Mouse (Mus musculus) stomach, embryonic 14.5 days (tissue): ENCODE results near the gene Trpc5os. TPM values are rescaled to one million over a fixed set of nuclear protein-coding genes. Genes with fewer than 3 reads are reported as not detected.

ENCODE experiments used
- ATAC-seq: fragments of 200-750 bp; cut with Nextera tagmentation; 2 replicates; pipeline ENCODE4 v1.8.0; 2017; ENCODE audit warnings: low read depth, moderate TSS enrichment; ENCODE audit not compliant: insufficient number of reproducible peaks, insufficient read depth, low FRiP score
- H3K27ac ChIP-seq: fragments of 300-500 bp; sonication (generic); 2 replicates; pipeline ENCODE4 v1.5.1; 2014; ENCODE audit warnings: mild to moderate bottlenecking, low read length, moderate library complexity, mixed read lengths
- H3K27me3 ChIP-seq: fragments of 300-500 bp; sonication (generic); 2 replicates; pipeline ENCODE4 v1.6.1; 2014; ENCODE audit warnings: low read length, control low read depth, mixed read lengths; ENCODE audit not compliant: control insufficient read depth, insufficient read depth
- H3K36me3 ChIP-seq: fragments of 300-500 bp; sonication (generic); 2 replicates; pipeline ENCODE4 v1.6.1; 2014; ENCODE audit warnings: mild to moderate bottlenecking, control low read depth, low read length, moderate library complexity, mixed read lengths; ENCODE audit not compliant: control insufficient read depth, insufficient read depth
- H3K4me1 ChIP-seq: fragments of 300-500 bp; sonication (generic); 2 replicates; pipeline ENCODE4 v1.6.1; 2014; ENCODE audit warnings: low read length, control low read depth, mixed read lengths; ENCODE audit not compliant: control insufficient read depth, insufficient read depth
- H3K4me2 ChIP-seq: fragments of 300-500 bp; sonication (generic); replicated peaks from 2 replicates; pipeline ENCODE4 v1.6.1; 2014; ENCODE audit warnings: low read depth, low read length, control low read depth
- H3K4me3 ChIP-seq: fragments of 300-500 bp; sonication (generic); 2 replicates; pipeline ENCODE4 v1.5.1; 2014; ENCODE audit warnings: low read depth, low read length, control low read depth
- H3K9ac ChIP-seq: fragments of 300-500 bp; sonication (generic); replicated peaks from 2 replicates; pipeline ENCODE4 v1.6.1; 2014; ENCODE audit warnings: low read depth, mild to moderate bottlenecking, control low read depth, low read length, moderate library complexity, mixed read lengths
- H3K9me3 ChIP-seq: fragments of 300-500 bp; sonication (generic); 2 replicates; pipeline ENCODE4 v1.6.1; 2016; ENCODE audit warnings: low read depth, low read length, control low read depth; ENCODE audit not compliant: control insufficient read depth
- WGBS: fragments of 180-500 bp; shearing (Covaris S2); extraction: QIAGEN DNeasy Blood & Tissue Kit; methylation state at CpG from one replicate; pipeline ENCODE4 v1.1.7; 2014; 5-methylcytosine and 5-hydroxymethylcytosine counted together
- polyA plus RNA-seq: library from polyadenylated mRNA; unstranded; fragments of >200 nt; fragmentation: Nextera tagmentation; extraction: Ambion mirVana; gene quantifications from 2 replicates; pipeline ENCODE4 v1.2.1, GENCODE M21; 2014

Gene Trpc5os
- 0.10 and 0.16 TPM in 2 replicates for polyA plus RNA-seq

GRCm38 (mm10) chrX:144456281-144456680 is at the start of gene Trpc5os:
Trpc5os (plus strand) TSS chrX:144456581.
- no peak within 1 kb of the TSS for H3K4me3 ChIP-seq
- 68% methylated on average over 5 of the region's 5 CpGs for WGBS

GRCm38 (mm10) chrX:144408036-144408435 is 48.3 kb upstream of the Trpc5os start:
- H3K4me1 ChIP-seq = no peaks in the 10 kb centered on the region
- no peak for ATAC-seq
- no peaks in the 10 kb centered on the region for H3K9me3 ChIP-seq
- H3K4me2 ChIP-seq = no peak overlapping the region
- no peak overlapping the region for H3K27ac ChIP-seq
- no peak overlapping the region for H3K9ac ChIP-seq
- no peaks in the 10 kb centered on the region for H3K27me3 ChIP-seq
- H3K4me3 ChIP-seq = no peak overlapping the region
- WGBS = 53% methylated on average over 5 of the region's 5 CpGs
- H3K36me3 ChIP-seq = no peaks in the 10 kb centered on the region

More at GRCm38 (mm10) chrX:144456281-144456680, at the start of gene Trpc5os:
- H3K36me3 ChIP-seq = no peaks in the 10 kb centered on the region
- no peaks in the 10 kb centered on the region for H3K27me3 ChIP-seq
- H3K9ac ChIP-seq = no peak within 1 kb of the TSS
- ATAC-seq = no peak
- no peaks in the 10 kb centered on the region for H3K4me1 ChIP-seq
- no peak within 1 kb of the TSS for H3K27ac ChIP-seq
- H3K9me3 ChIP-seq = no peaks in the 10 kb centered on the region
- H3K4me2 ChIP-seq = no peak within 1 kb of the TSS

GRCm38 (mm10) chrX:144420259-144420658 is 36.1 kb upstream of the Trpc5os start:
- Histone ChIP-seq H3K4me1 (no peaks in the 10 kb centered on the region), H3K4me2 (no peak overlapping the region), H3K9ac (no peak overlapping the region), H3K36me3 (no peaks in the 10 kb centered on the region), H3K27me3 (no peaks in the 10 kb centered on the region), H3K9me3 (no peaks in the 10 kb centered on the region), H3K4me3 (no peak overlapping the region), H3K27ac (no peak overlapping the region)
- WGBS = 64% methylated on average over 1 of the region's 1 CpGs
- no peak for ATAC-seq

DNA sequence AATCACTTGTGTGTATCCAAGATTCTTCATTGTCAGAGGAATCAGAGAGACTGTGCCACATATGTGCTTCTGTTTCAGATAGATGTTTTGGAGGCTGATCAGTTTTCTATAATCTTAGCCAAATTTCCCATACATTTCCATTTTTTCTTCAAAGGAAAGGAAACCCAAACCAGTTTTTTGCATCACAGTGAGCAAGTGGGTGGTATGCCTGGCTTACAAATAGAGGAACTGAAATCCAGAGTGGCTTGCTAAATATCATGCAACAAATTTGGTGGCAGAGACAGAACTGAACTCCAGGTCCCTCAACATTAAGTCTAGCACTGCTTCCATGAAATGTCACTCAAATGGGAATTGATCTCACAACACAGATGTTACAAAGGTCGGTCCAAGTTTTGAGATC is 35.3 kb upstream of the Trpc5os start:
- no peaks in the 10 kb centered on the region for H3K36me3 ChIP-seq

GRCm38 (mm10) chrX:144423848-144424247 is 32.5 kb upstream of the Trpc5os start:
- H3K27ac ChIP-seq = no peak overlapping the region
- WGBS = 73% methylated on average over 3 of the region's 3 CpGs

More for the DNA sequence above, 35.3 kb upstream of the Trpc5os start:
- no peak overlapping the region for H3K4me2 ChIP-seq
- ATAC-seq = no peak
- no peak overlapping the region for H3K4me3 ChIP-seq
- H3K4me1 ChIP-seq = no peaks in the 10 kb centered on the region
- no peaks in the 10 kb centered on the region for H3K27me3 ChIP-seq
- no peak overlapping the region for H3K27ac ChIP-seq
- H3K9ac ChIP-seq = no peak overlapping the region
- no peaks in the 10 kb centered on the region for H3K9me3 ChIP-seq
- WGBS = 88% methylated on average over 1 of the region's 1 CpGs

GRCm38 (mm10) chrX:144464416-144464815 is 8.0 kb downstream of the Trpc5os start:
- Histone ChIP-seq H3K27ac (no peak overlapping the region), H3K4me3 (no peak overlapping the region), H3K9ac (no peak overlapping the region), H3K36me3 (no peaks in the 10 kb centered on the region), H3K4me2 (no peak overlapping the region), H3K9me3 (no peaks in the 10 kb centered on the region), H3K4me1 (no peaks in the 10 kb centered on the region), H3K27me3 (no peaks in the 10 kb centered on the region)
- no peak for ATAC-seq
- 85% methylated on average over 2 of the region's 2 CpGs for WGBS

More at GRCm38 (mm10) chrX:144423848-144424247, 32.5 kb upstream of the Trpc5os start:
- ATAC-seq = no peak
- Histone ChIP-seq H3K36me3 (no peaks in the 10 kb centered on the region), H3K4me1 (no peaks in the 10 kb centered on the region), H3K9me3 (no peaks in the 10 kb centered on the region), H3K27me3 (no peaks in the 10 kb centered on the region), H3K4me2 (no peak overlapping the region), H3K4me3 (no peak overlapping the region), H3K9ac (no peak overlapping the region)

DNA sequence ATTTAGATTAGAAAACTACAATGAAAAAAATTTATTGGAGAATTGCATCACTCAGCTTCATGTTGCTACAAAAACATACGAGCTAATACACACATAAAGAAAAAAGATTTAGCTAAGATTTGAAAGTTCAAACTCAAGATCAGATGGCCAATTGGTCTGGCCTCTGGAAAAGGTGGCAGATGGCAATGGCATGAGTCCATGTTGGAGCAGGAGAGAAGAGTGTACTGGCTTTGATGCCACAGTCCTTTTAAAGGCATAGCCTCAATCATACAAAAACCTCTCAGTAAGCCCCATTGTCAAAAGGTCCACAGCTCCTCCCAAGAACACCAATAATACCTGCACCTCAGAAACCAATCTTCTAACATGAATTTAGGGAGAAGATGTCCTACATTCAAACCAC is 35.0 kb downstream of the Trpc5os start:
- no peak for ATAC-seq
- H3K36me3 ChIP-seq = no peaks in the 10 kb centered on the region
- H3K4me2 ChIP-seq = no peak overlapping the region
- H3K27ac ChIP-seq = no peak overlapping the region
- 63% methylated on average over 1 of the region's 1 CpGs for WGBS
- H3K9ac ChIP-seq = no peak overlapping the region
- no peaks in the 10 kb centered on the region for H3K9me3 ChIP-seq
- no peaks in the 10 kb centered on the region for H3K4me1 ChIP-seq
- H3K4me3 ChIP-seq = no peak overlapping the region
- no peaks in the 10 kb centered on the region for H3K27me3 ChIP-seq

GRCm38 (mm10) chrX:144523239-144523638 is 66.9 kb downstream of the Trpc5os start:
- Histone ChIP-seq H3K4me3 (no peak overlapping the region), H3K36me3 (no peaks in the 10 kb centered on the region), H3K9me3 (no peaks in the 10 kb centered on the region), H3K4me2 (no peak overlapping the region), H3K27me3 (no peaks in the 10 kb centered on the region), H3K9ac (no peak overlapping the region), H3K27ac (no peak overlapping the region), H3K4me1 (no peaks in the 10 kb centered on the region)
- 78% methylated on average over 5 of the region's 5 CpGs for WGBS
- ATAC-seq = no peak

GRCm38 (mm10) chrX:144526042-144526441 is 69.7 kb downstream of the Trpc5os start:
- no peaks in the 10 kb centered on the region for H3K4me1 ChIP-seq
- H3K4me3 ChIP-seq = no peak overlapping the region
- ATAC-seq = no peak
- H3K4me2 ChIP-seq = no peak overlapping the region
- no peak overlapping the region for H3K27ac ChIP-seq
- 66% methylated on average over 7 of the region's 7 CpGs for WGBS
- no peaks in the 10 kb centered on the region for H3K9me3 ChIP-seq
- no peaks in the 10 kb centered on the region for H3K36me3 ChIP-seq
- H3K27me3 ChIP-seq = no peaks in the 10 kb centered on the region
- H3K9ac ChIP-seq = no peak overlapping the region
